Mouse (Mus musculus) monocyte, adult 5-6 weeks (primary cell): ENCODE data around the gene Lenep. TPM values are rescaled to one million over a fixed set of nuclear protein-coding genes. Genes with fewer than 3 reads are reported as not detected.

Experiments used
- ATAC-seq: fragments of 153-309, 156-312 bp; replicated peaks from 2 replicates; pipeline ENCODE4 v1.8.0; 2017; ENCODE audit warnings: mild to moderate bottlenecking; ENCODE audit not compliant: low TSS enrichment, insufficient number of reproducible peaks, severe bottlenecking, poor library complexity, low FRiP score
- total RNA-seq: library from RNA; stranded (forward); fragments of 200-1000, 200-491, 200-594 nt; gene quantifications from 3 replicates; pipeline ENCODE4 v1.2.3, GENCODE M21; 2017

Lenep gene
- total RNA-seq, 1 experiment from 2014 or later = not detected

GRCm38 (mm10) chr3:89382033-89382882 is 20.3 kb downstream of the Lenep start:
- no peak for ATAC-seq

GRCm38 (mm10) chr3:89381233-89381632 is 21.4 kb downstream of the Lenep start:
- no peak for ATAC-seq

GRCm38 (mm10) chr3:89380711-89381110 is 21.9 kb downstream of the Lenep start:
- no peak for ATAC-seq

GRCm38 (mm10) chr3:89380291-89380690 is 22.3 kb downstream of the Lenep start:
- no peak for ATAC-seq

GRCm38 (mm10) chr3:89379388-89380131 is 23.0 kb downstream of the Lenep start:
- no peak for ATAC-seq

GRCm38 (mm10) chr3:89378394-89379067 is 24.1 kb downstream of the Lenep start:
- peak; percentile 51 for ATAC-seq

- ATAC-seq = no peak
Observed at GRCm38 (mm10) chr3:89377831-89378230, 24.8 kb downstream of the Lenep start.

GRCm38 (mm10) chr3:89373581-89374231 is 28.9 kb downstream of the Lenep start:
- no peak for ATAC-seq

GRCm38 (mm10) chr3:89367338-89367737 is 35.3 kb downstream of the Lenep start:
- ATAC-seq = no peak

GRCm38 (mm10) chr3:89365486-89366414 is 36.8 kb downstream of the Lenep start:
- no peak for ATAC-seq

- ATAC-seq = no peak
Observed at GRCm38 (mm10) chr3:89365153-89365485, 37.5 kb downstream of the Lenep start, which contains the start of gene Dcst1. Dcst1 (minus strand) TSS chr3:89365253.

GRCm38 (mm10) chr3:89364631-89365030 is 38.0 kb downstream of the Lenep start:
- ATAC-seq = no peak

GRCm38 (mm10) chr3:89361675-89362074 is 40.9 kb downstream of the Lenep start, which contains the start of gene Dcst2:
Dcst2 (plus strand) TSS chr3:89361975.
- no peak for ATAC-seq

GRCm38 (mm10) chr3:89360237-89360636 is 42.4 kb downstream of the Lenep start:
- ATAC-seq = 0 out of 2 replicates have a peak, but pooled peaks have one; percentile 25

- ATAC-seq = no peak
Observed at GRCm38 (mm10) chr3:89359630-89360029, 43.0 kb downstream of the Lenep start.

GRCm38 (mm10) chr3:89356029-89356428 is 46.6 kb downstream of the Lenep start:
- no peak for ATAC-seq

- no peak for ATAC-seq
Observed at GRCm38 (mm10) chr3:89355512-89355902, 47.1 kb downstream of the Lenep start.
